Mouse (Mus musculus) layer of hippocampus, adult 2 months (tissue): ENCODE results near the gene Fsd1. TPM values are rescaled to one million over a fixed set of nuclear protein-coding genes. Genes with fewer than 3 reads are reported as not detected.
A peak's percentile ranks its signal among the peaks of the same experiment; 100 is the strongest.

ENCODE experiments used
- DNase-seq, 2 experiments: peaks; one replicate each; pipeline ENCODE4 v3.0.0; 2022; ENCODE audit warnings: low spot score in 2 of 2
- H3K27ac ChIP-seq: fragments of 200-600 bp; 2 replicates; pipeline ENCODE4 v1.8.1; 2022
- H3K4me3 ChIP-seq: fragments of 200-600 bp; 2 replicates; pipeline ENCODE4 v1.8.1; 2022; ENCODE audit warnings: mild to moderate bottlenecking
- CTCF ChIP-seq: fragments of 200-600 bp; conservative IDR thresholded peaks from 2 replicates; pipeline ENCODE4 v1.8.1; 2022; ENCODE audit warnings: antibody characterized with exemption, mild to moderate bottlenecking, moderate library complexity
- total RNA-seq, 2 experiments: library from RNA; stranded (reverse); gene quantifications; 2 replicates each; pipeline ENCODE4 v1.2.3; 2021

The Fsd1 gene
- total RNA-seq, 2 experiments from 2014 or later: 67.2 to 69.0 TPM

- no peak overlapping the region for H3K4me3 ChIP-seq
- TF ChIP-seq CTCF: peak; percentile 76
- DNase-seq: peak in 1 of 2 experiments; percentile 66
- peak overlapping the region; percentile 94 for H3K27ac ChIP-seq
Observed at GRCm38 (mm10) chr17:56018347-56019131, 32.2 kb downstream of the Fsd1 start.

- no peak for DNase-seq
- TF ChIP-seq CTCF: no peak
- peak overlapping the region; percentile 94 for H3K27ac ChIP-seq
- H3K4me3 ChIP-seq: no peak overlapping the region
Observed at GRCm38 (mm10) chr17:56020400-56021084, 34.2 kb downstream of the Fsd1 start.

GRCm38 (mm10) chr17:56021161-56021910 lies 35.0 kb downstream of the Fsd1 start:
- Histone ChIP-seq H3K27ac (peak overlapping the region; percentile 94), H3K4me3 (no peak overlapping the region)
- peak; percentile 32 for TF ChIP-seq CTCF
- DNase-seq: peak; percentile 75 to 86

- no peak for TF ChIP-seq CTCF
- no peak for DNase-seq
- H3K27ac ChIP-seq: peak overlapping the region; percentile 94
- H3K4me3 ChIP-seq: no peak overlapping the region
Observed at GRCm38 (mm10) chr17:56022131-56022988, 36.1 kb downstream of the Fsd1 start.

- Histone ChIP-seq H3K27ac (peak overlapping the region; percentile 94), H3K4me3 (no peak overlapping the region)
- no peak for DNase-seq
- no peak for TF ChIP-seq CTCF
Observed at GRCm38 (mm10) chr17:56022989-56023290, 36.6 kb downstream of the Fsd1 start.

GRCm38 (mm10) chr17:56023386-56023785 lies 37.1 kb downstream of the Fsd1 start:
- Histone ChIP-seq H3K4me3 (no peak overlapping the region), H3K27ac (peak overlapping the region; percentile 94)
- no peak for DNase-seq
- TF ChIP-seq CTCF: no peak

- H3K27ac ChIP-seq: peak overlapping the region; percentile 94
- DNase-seq: no peak
- H3K4me3 ChIP-seq: no peak overlapping the region
- TF ChIP-seq CTCF: no peak
Observed at GRCm38 (mm10) chr17:56024476-56024875, 38.2 kb downstream of the Fsd1 start.

GRCm38 (mm10) chr17:56024931-56025330 lies 38.6 kb downstream of the Fsd1 start:
- Histone ChIP-seq H3K27ac (peak overlapping the region; percentile 94), H3K4me3 (no peak overlapping the region)
- no peak for DNase-seq
- no peak for TF ChIP-seq CTCF

- DNase-seq: no peak
- Histone ChIP-seq H3K27ac (peak overlapping the region; percentile 94), H3K4me3 (no peak overlapping the region)
- TF ChIP-seq CTCF: no peak
Observed at GRCm38 (mm10) chr17:56026303-56026702, 40.0 kb downstream of the Fsd1 start.

- TF ChIP-seq CTCF: no peak
- H3K4me3 ChIP-seq: no peak overlapping the region
- DNase-seq: no peak
- peak overlapping the region; percentile 94 for H3K27ac ChIP-seq
Observed at GRCm38 (mm10) chr17:56026881-56027280, 40.6 kb downstream of the Fsd1 start.

GRCm38 (mm10) chr17:56027801-56028441 lies 41.6 kb downstream of the Fsd1 start:
- no peak overlapping the region; the same call in 1 of the 2 replicates for H3K4me3 ChIP-seq
- peak overlapping the region; percentile 94 for H3K27ac ChIP-seq
- TF ChIP-seq CTCF: no peak
- no peak for DNase-seq

- DNase-seq: peak in 1 of 2 experiments; percentile 15
- peak overlapping the region; percentile 94 for H3K27ac ChIP-seq
- peak overlapping the region; percentile 8; the same call in 1 of the 2 replicates for H3K4me3 ChIP-seq
- 0 out of 2 replicates have a peak, but pooled peaks have one; percentile 22 for TF ChIP-seq CTCF
Observed at GRCm38 (mm10) chr17:56030238-56030870, 44.0 kb downstream of the Fsd1 start.
